Mouse (Mus musculus) Patski (cell line): ENCODE data around the gene Cox15. TPM values are rescaled to one million over a fixed set of nuclear protein-coding genes. Genes with fewer than 3 reads are reported as not detected.

Experiments
- ATAC-seq: fragments of 100-300 bp; one replicate; pipeline ENCODE4 v1.8.0; 2021
- CTCF ChIA-PET: fragments of 350-600 bp; sonication (Branson Sonifier 250); formaldehyde crosslinking; loops from one replicate; lab custom pipeline; 2022; ENCODE audit warnings: inconsistent platforms; lab: Charles Lee
- POLR2A ChIA-PET: fragments of 350-600 bp; sonication (Branson Sonifier 250); formaldehyde crosslinking; loops from one replicate; lab custom pipeline; 2022; ENCODE audit warnings: antibody characterized with exemption, inconsistent platforms; lab: Charles Lee
- DNase-seq: peaks from one replicate; pipeline ENCODE4 v3.0.0-alpha.2; 2011; ENCODE audit warnings: low read depth, low spot score
- H3K27me3 ChIP-seq: fragments of 371-371 bp; one replicate; pipeline ENCODE4 v1.5.1; 2021
- CTCF ChIP-seq: fragments of 100-300 bp; IDR thresholded peaks from one replicate; pipeline ENCODE4 v1.5.1; 2021
- in situ Hi-C: fragments of 300-500 bp; cut with MboI; formaldehyde crosslinking; loops from 3 replicates; pipeline ENCODE4 v1.11.1; 2018; ENCODE audit warnings: low pct_unique_long_range_greater_than_20kb, mixed read lengths
- polyA plus RNA-seq: library from polyadenylated mRNA; unstranded; gene quantifications from one replicate; pipeline ENCODE4 v1.2.3, GENCODE M21; 2021

Cox15 gene
- polyA plus RNA-seq, 1 experiment from 2014 or later, result 32.7 TPM

- in situ Hi-C loops, result no loop called here
- DNase-seq (no peak), ATAC-seq (no peak)
- CTCF ChIA-PET, result no interaction called here
- POLR2A ChIA-PET, result interaction anchor here (0.7 kb wide), 1 partner anchor 18 kb away, joined by 5 read pairs; no protein-coding TSS in a partner anchor
- H3K27me3 ChIP-seq, result no peaks in the 10 kb centered on the region
- no peak for TF ChIP-seq CTCF
Observed at GRCm38 (mm10) chr19:43731157-43731556, 21.6 kb downstream of the Cox15 start.

GRCm38 (mm10) chr19:43730037-43730428 lies 22.8 kb downstream of the Cox15 start:
- TF ChIP-seq CTCF, result no peak
- H3K27me3 ChIP-seq, result no peaks in the 10 kb centered on the region
- ATAC-seq (no peak), DNase-seq (no peak)
- POLR2A ChIA-PET, result no interaction called here
- CTCF ChIA-PET, result no interaction called here
- in situ Hi-C loops, result no loop called here

- ChIA-PET CTCF (no interaction called here), POLR2A (no interaction called here)
- in situ Hi-C loops, result no loop called here
- ATAC-seq (no peak), DNase-seq (no peak)
- no peak for TF ChIP-seq CTCF
- H3K27me3 ChIP-seq, result no peaks in the 10 kb centered on the region
Observed at GRCm38 (mm10) chr19:43729296-43730036, 23.3 kb downstream of the Cox15 start.

GRCm38 (mm10) chr19:43726510-43727146 lies 26.2 kb downstream of the Cox15 start:
- in situ Hi-C loops, result no loop called here
- no peak for TF ChIP-seq CTCF
- ATAC-seq (no peak), DNase-seq (no peak)
- no peaks in the 10 kb centered on the region for H3K27me3 ChIP-seq
- ChIA-PET CTCF (no interaction called here), POLR2A (no interaction called here)

- ChIA-PET CTCF (interaction anchor here (1.5 kb wide), 1 partner anchor 14 kb away, joined by 4 read pairs; no protein-coding TSS in a partner anchor), POLR2A (interaction anchor here (0.9 kb wide), 1 partner anchor 18 kb away, joined by 4 read pairs; no protein-coding TSS in a partner anchor)
- DNase-seq (no peak), ATAC-seq (no peak)
- in situ Hi-C loops, result no loop called here
- TF ChIP-seq CTCF, result no peak
- no peaks in the 10 kb centered on the region for H3K27me3 ChIP-seq
Observed at GRCm38 (mm10) chr19:43724821-43725220, 28.0 kb downstream of the Cox15 start.

- POLR2A ChIA-PET, result interaction anchor here (0.9 kb wide), 1 partner anchor 18 kb away, joined by 4 read pairs; no protein-coding TSS in a partner anchor
- no peak for DNase-seq
- CTCF ChIA-PET, result interaction anchor here (1.5 kb wide), 1 partner anchor 15 kb away, joined by 4 read pairs; no protein-coding TSS in a partner anchor
- no peak for ATAC-seq
- in situ Hi-C loops, result no loop called here
- no peak for TF ChIP-seq CTCF
- H3K27me3 ChIP-seq, result no peaks in the 10 kb centered on the region
Observed at GRCm38 (mm10) chr19:43724194-43724593, 28.6 kb downstream of the Cox15 start.

- DNase-seq (no peak), ATAC-seq (no peak)
- POLR2A ChIA-PET, result no interaction called here
- in situ Hi-C loops, result no loop called here
- no peaks in the 10 kb centered on the region for H3K27me3 ChIP-seq
- CTCF ChIA-PET, result interaction anchor here (1.1 to 1.5 kb wide), 2 partner anchors 15 to 109 kb away, joined by 3 to 4 read pairs; no protein-coding TSS in a partner anchor
- TF ChIP-seq CTCF, result no peak
Observed at GRCm38 (mm10) chr19:43723501-43723900, 29.3 kb downstream of the Cox15 start.

DNA sequence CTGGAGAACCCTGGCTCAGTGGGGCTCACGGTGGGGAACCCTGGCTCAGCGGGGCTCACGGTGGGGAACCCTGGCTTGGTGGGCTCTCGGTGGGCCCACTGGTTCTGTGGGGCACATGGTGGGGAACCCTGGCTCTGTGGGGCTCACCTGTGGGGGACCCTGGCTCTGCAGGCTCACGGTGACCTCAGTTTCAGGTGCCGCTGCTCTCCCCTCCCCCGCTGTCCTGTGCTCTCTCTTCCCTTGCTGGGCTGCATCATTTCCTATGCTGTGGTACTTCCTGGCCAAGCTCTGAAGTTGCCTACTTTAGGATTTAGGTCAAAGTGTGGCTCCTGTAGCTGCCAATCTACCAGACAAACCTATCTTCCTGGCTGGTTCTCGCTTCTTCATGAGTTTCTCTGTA lies 29.9 kb downstream of the Cox15 start:
- ChIA-PET POLR2A (no interaction called here), CTCF (interaction anchor here (1.1 kb wide), 1 partner anchor 110 kb away, joined by 3 read pairs; no protein-coding TSS in a partner anchor)
- in situ Hi-C loops, result no loop called here
- H3K27me3 ChIP-seq, result no peaks in the 10 kb centered on the region
- DNase-seq (no peak), ATAC-seq (no peak)
- TF ChIP-seq CTCF, result no peak

DNA sequence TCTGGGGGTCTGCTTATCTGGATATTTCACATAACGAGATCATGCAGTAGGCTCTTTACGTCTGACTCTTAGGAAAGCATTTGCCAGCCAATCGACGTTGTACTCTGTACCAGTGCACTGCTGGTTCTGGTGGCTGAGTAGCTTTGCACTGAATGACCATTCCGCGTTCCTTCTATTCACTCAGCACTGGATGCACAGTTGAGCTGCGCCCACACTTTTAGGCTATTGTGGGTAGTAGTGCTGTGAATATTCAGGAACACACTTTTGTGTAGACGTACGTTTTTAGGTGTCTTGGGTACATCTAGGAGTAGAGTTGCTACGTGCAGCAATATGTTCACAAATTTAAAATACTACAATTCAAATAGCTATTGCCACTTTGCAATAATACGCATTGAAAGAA lies 32.7 kb downstream of the Cox15 start:
- DNase-seq, result no peak
- TF ChIP-seq CTCF, result no peak
- no peaks in the 10 kb centered on the region for H3K27me3 ChIP-seq
- in situ Hi-C loops, result no loop called here
- POLR2A ChIA-PET, result no interaction called here
- no peak for ATAC-seq
- CTCF ChIA-PET, result no interaction called here

GRCm38 (mm10) chr19:43711971-43712370 lies 40.8 kb downstream of the Cox15 start:
- in situ Hi-C loops, result no loop called here
- H3K27me3 ChIP-seq, result no peaks in the 10 kb centered on the region
- DNase-seq (no peak), ATAC-seq (no peak)
- TF ChIP-seq CTCF, result no peak
- ChIA-PET POLR2A (no interaction called here), CTCF (no interaction called here)
